Mouse (Mus musculus) liver, embryonic 14.5 days (tissue): ENCODE results near the gene Hoxa13. TPM values are rescaled to one million over a fixed set of nuclear protein-coding genes. Genes with fewer than 3 reads are reported as not detected.

ENCODE experiments used
- ATAC-seq: fragments of 200-750 bp; cut with Nextera tagmentation; 2 replicates; pipeline ENCODE4 v1.8.0; 2017; ENCODE audit warnings: moderate number of reproducible peaks, mild to moderate bottlenecking, moderate library complexity; ENCODE audit not compliant: insufficient read depth
- DNase-seq, 3 experiments: peaks; one replicate each; pipeline ENCODE4 v3.0.0-alpha.2; 2012 to 2013; ENCODE audit warnings: low read depth in 3 of 3, low spot score in 3 of 3
- H3K27ac ChIP-seq: fragments of 300-500 bp; sonication (generic); 2 replicates; pipeline ENCODE4 v1.5.1; 2014; ENCODE audit warnings: moderate library complexity, mild to moderate bottlenecking, control low read depth, inconsistent platforms
- H3K27me3 ChIP-seq: fragments of 300-500 bp; sonication (generic); 2 replicates; pipeline ENCODE4 v1.6.1; 2014; ENCODE audit warnings: mild to moderate bottlenecking, low read length, moderate library complexity; ENCODE audit not compliant: control insufficient read depth, insufficient read depth
- H3K36me3 ChIP-seq: fragments of 300-500 bp; sonication (generic); replicated peaks from 2 replicates; pipeline ENCODE4 v1.6.1; 2014; ENCODE audit warnings: low read depth; ENCODE audit not compliant: control insufficient read depth, insufficient read depth
- H3K4me1 ChIP-seq, 2 experiments: fragments of 200-500 bp in 1 of 2; fragments of 300-500 bp in 1 of 2; sonication (generic) in 1 of 2; replicated peaks; 2 replicates each; pipeline ENCODE4 v1.6.1; 2012 to 2014; ENCODE audit warnings: antibody characterized with exemption in 1 of 2, inconsistent platforms in 1 of 2, low read length in 1 of 2; ENCODE audit not compliant: control insufficient read depth in 2 of 2, insufficient read depth in 2 of 2
- H3K4me2 ChIP-seq: fragments of 300-500 bp; sonication (generic); 2 replicates; pipeline ENCODE4 v1.6.1; 2014; ENCODE audit warnings: low read depth, mild to moderate bottlenecking, control low read depth, moderate library complexity
- H3K4me3 ChIP-seq, 2 experiments: fragments of 200-500 bp in 1 of 2; fragments of 300-500 bp in 1 of 2; sonication (generic) in 1 of 2; 2 replicates each; pipeline ENCODE4 v1.5.1; 2012 to 2014; ENCODE audit warnings: low read depth in 2 of 2, low read length in 2 of 2, mild to moderate bottlenecking in 2 of 2, control low read depth in 1 of 2, inconsistent platforms in 1 of 2, moderate library complexity in 1 of 2; ENCODE audit not compliant: insufficient read depth in 1 of 2
- H3K9ac ChIP-seq: fragments of 300-500 bp; sonication (generic); replicated peaks from 2 replicates; pipeline ENCODE4 v1.6.1; 2014; ENCODE audit warnings: mild to moderate bottlenecking, control low read depth, moderate library complexity
- H3K9me3 ChIP-seq: fragments of 300-500 bp; sonication (generic); 2 replicates; pipeline ENCODE4 v1.6.1; 2016; ENCODE audit warnings: low read length, mixed read lengths; ENCODE audit not compliant: control insufficient read depth
- CTCF ChIP-seq: IDR thresholded peaks from 2 replicates; pipeline ENCODE4 v1.5.1; 2016; ENCODE audit warnings: antibody characterized with exemption, low read depth, control low read depth
- EP300 ChIP-seq: IDR thresholded peaks from 2 replicates; pipeline ENCODE4 v1.6.1; 2016; ENCODE audit warnings: antibody characterized with exemption, low read depth
- WGBS: fragments of 180-500 bp; shearing (Covaris S2); extraction: QIAGEN DNeasy Blood & Tissue Kit; methylation state at CpG from one replicate; pipeline ENCODE4 v1.1.7; 2014; ENCODE audit not compliant: insufficient replicate concordance; 5-methylcytosine and 5-hydroxymethylcytosine counted together
- polyA plus RNA-seq, 2 experiments: library from polyadenylated mRNA; depleted of rRNA in 1 of 2; stranded (reverse) in 1 of 2; unstranded in 1 of 2; fragments of >200 nt; fragmentation: Nextera tagmentation in 1 of 2; extraction: Ambion mirVana in 1 of 2; gene quantifications; 2 replicates each; pipeline versions ENCODE4 v1.2.1 to v1.2.3; 2012 to 2014

The Hoxa13 gene
- polyA plus RNA-seq, 2 experiments: 0.02 TPM; not detected in 1

DNA sequence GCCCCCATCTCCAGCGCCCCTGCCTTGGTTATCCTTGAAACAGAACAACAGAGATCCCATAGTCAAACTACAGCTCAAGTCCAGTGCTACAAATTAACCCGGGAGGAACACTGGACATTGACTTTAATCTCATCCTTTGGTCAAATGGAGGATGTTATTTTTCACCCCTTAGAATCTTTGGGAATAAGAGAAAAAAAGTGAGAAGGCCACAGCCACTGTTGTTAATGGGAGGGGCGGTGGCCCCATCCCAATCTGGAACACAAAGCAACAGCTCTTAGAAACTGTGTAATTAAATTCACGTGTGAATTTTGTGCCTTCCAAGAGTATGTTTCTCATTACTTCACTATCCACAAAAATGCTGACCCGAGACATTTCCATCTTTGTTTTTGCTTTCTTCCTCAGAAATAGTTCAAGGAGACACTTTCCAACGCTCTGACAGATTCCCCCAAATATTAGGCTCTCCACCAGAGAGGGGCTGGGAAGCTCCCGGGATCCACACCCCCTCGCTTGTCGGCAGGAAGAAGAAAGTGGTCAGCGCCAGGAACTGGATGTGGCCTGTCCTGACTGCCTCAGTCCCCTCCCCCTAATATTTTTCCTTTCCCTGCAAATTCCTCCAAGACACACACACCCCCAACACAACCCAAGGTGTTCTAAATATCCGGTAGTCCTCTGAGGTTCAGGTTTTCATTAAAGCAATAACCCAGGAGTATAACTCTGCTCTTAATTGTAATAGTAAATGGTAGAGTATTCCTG, 33.0 kb downstream of the Hoxa13 start:
- no peaks in the 10 kb centered on the region for H3K9me3 ChIP-seq
- no peak overlapping the region for H3K4me3 ChIP-seq
- no peak overlapping the region for H3K9ac ChIP-seq
- 21% methylated on average over 11 of the region's 11 CpGs for WGBS
- H3K4me2 ChIP-seq: no peak overlapping the region
- H3K36me3 ChIP-seq: no peaks in the 10 kb centered on the region
- ATAC-seq (no peak), DNase-seq (no peak)
- H3K27ac ChIP-seq: no peak overlapping the region
- no peak for TF ChIP-seq CTCF
- peaks cover 97% of the 10 kb centered on the region for H3K27me3 ChIP-seq
- H3K4me1 ChIP-seq: no peaks in the 10 kb centered on the region

DNA sequence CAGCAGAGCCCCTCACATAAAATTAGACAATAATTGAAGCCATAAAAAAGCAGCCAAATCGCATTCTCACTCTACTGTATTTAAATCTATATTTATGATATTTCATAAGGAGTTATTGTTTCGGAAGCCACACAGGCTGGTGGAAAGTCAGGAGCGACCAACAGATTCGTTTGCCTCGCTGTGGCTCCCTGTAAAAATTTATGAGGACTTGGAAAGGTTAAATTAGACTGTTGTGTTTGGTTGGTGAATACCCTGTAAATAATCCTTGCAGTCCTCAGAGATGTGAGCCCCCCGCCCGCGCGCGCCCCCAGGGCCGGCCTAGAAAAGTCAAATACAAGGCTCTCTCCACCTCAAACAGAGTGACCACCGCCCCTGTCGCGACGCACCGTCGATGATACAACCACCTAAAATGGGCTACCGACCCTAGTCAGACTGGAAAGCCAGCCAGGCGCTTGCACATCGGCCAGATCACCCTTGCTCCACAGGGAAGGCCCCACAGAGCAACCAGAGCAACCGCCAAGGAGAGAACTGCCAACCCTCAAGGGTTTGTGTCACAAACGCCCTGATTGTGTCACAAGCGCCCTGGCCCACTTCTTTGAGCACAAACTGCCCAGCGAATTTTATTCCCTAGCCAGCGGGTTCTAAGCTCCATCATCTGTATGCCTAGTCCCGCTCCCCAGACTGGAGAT, 34.0 kb downstream of the Hoxa13 start:
- Histone ChIP-seq H3K27me3 (peaks cover 97% of the 10 kb centered on the region), H3K9me3 (no peaks in the 10 kb centered on the region), H3K36me3 (no peaks in the 10 kb centered on the region), H3K4me2 (no peak overlapping the region), H3K9ac (no peak overlapping the region), H3K4me3 (no peak overlapping the region), H3K4me1 (no peaks in the 10 kb centered on the region), H3K27ac (no peak overlapping the region)
- TF ChIP-seq EP300 (no peak), CTCF (no peak)
- WGBS: 9% methylated on average over 26 of the region's 26 CpGs
- DNase-seq (no peak), ATAC-seq (no peak)

DNA sequence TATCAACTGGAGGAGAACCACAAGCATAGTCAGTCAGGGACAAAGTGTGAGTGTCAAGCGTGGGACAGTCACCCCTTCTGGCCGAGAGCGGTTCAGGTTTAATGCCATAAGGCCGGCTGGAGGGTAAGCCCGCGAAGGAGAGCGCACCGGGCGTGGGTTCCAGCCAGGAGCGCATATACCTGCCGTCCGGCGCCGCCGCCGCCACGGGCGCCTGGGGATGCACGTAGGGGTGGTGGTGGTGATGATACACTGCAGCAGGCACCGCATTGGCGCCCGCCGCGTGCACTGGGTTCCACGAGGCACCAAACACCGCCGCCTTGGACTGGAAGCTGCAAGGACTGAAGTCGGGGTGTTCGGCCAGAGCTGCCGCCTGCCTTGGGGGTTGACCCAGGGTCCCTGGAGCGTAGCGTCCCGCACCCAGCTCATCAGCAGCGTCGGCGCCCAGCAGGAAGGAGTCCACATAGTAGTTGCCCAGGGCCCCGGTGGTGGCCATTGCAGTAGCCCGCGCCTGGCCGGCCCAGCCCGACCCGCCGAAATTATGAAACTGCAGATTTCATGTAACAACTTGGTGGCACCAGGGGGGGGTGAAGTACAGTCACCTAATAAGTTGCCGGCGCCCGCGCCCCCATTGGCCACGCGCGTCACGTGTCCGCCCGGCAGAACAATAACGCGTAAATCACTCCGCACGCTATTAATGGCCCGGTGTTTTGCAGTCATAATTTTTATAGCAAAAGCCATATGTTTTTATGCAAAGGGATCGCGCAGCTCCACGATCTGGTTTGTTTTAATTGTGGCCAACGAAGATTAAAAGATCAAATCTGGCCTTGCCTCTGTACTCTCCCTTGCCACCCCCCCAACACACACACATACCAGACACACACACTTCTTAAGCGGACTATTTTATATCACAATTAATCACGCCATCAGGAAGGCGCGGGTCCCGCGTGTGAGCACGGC, 34.8 kb downstream of the Hoxa13 start:
- Histone ChIP-seq H3K9ac (no peak overlapping the region), H3K4me2 (0 out of 2 replicates have a peak overlapping the region, but pooled peaks have one; percentile 6), H3K36me3 (no peaks in the 10 kb centered on the region), H3K27ac (no peak overlapping the region), H3K27me3 (peaks cover 98% of the 10 kb centered on the region), H3K4me1 (no peaks in the 10 kb centered on the region), H3K9me3 (no peaks in the 10 kb centered on the region), H3K4me3 (peak overlapping the region in 1 of 2 experiments; percentile 8; a peak in 1 of 4 replicates)
- no peak for TF ChIP-seq CTCF
- TF ChIP-seq EP300: no peak
- 2% methylated on average over 66 of the region's 69 CpGs for WGBS
- no peak for ATAC-seq
- DNase-seq: no peak

DNA sequence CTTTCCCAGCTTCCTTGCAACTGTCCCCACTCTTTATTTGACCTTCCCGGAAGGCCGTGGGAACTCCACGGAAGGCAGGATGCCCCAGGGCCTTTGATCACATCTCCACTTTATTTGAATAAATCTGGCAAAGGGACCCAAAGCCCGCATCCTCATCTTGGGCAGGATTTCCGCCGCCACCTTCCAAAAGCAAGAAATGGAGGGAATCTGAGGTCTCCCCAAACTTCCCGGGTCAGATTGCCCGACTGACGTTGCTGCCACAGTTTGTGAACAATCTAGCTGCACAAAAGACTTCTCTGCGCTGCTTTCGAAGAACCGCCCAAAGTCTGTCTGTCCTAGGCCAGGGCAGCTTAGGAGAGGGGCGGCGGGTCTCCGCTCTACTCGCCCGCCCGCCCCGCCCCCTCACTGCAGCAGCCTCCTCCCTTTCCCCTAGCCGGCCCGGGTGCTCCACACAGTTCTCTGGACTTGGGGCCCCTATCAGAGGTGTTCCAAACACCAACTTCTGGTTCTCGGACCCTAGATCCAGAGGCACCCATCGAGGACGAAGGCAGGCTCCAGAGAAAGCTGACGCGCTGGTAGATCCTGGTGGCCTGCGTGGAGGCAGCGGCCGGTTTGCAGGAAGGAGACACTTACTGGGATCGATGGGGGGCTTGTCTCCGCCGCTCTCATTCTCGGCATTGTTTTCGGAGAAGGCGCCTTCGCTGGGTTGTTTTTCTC, 35.6 kb downstream of the Hoxa13 start:
- H3K9me3 ChIP-seq: no peaks in the 10 kb centered on the region
- H3K9ac ChIP-seq: no peak overlapping the region
- peaks cover 98% of the 10 kb centered on the region for H3K27me3 ChIP-seq
- no peak overlapping the region for H3K27ac ChIP-seq
- H3K4me3 ChIP-seq: peak overlapping the region; percentile 8 to 14; a peak in 2 of 4 replicates
- WGBS: 2% methylated on average over 36 of the region's 36 CpGs
- no peak for DNase-seq
- H3K4me2 ChIP-seq: 0 out of 2 replicates have a peak overlapping the region, but pooled peaks have one; percentile 6
- ATAC-seq: no peak
- H3K4me1 ChIP-seq: no peaks in the 10 kb centered on the region
- TF ChIP-seq CTCF (no peak), EP300 (no peak)
- no peaks in the 10 kb centered on the region for H3K36me3 ChIP-seq
